Mouse (Mus musculus): ENCODE measurements at regions not wholly inside any gene's neighbourhood (a gene's known extent, or its start where the extent isn't known, plus 50 kb on each side); places are given as distances from the start of the nearest gene placed in this dataset.

DNA sequence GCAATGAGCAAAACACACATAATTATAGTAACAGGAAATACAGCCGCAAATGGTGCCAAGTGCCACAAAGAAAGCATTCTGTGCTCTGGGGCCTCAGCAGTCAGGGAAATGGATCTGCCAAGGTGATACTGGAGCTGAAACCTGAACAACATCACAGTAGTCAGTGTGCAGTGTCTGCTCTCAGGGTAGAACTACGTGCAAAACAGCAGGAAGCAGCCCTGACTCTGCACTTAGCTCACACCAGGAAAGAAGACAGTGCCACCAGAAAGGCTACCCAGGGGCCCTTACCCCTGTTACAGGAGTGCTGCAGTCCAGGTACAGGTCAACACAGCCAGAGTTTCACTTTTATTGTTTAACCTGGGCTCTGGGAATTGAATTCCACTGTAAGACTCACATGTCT is 54.0 kb upstream of the Tbl1xr1 start:
- TF ChIP-seq CTCF (IDR thresholded peaks at IDR 0.05; ENCODE audit: low read depth, low read length) (no peak), POLR2A (IDR thresholded peaks at IDR 0.05; ENCODE audit: borderline replicate concordance, low read depth, low read length) (no peak)
